Mouse (Mus musculus) C2C12 (cell line): ENCODE data around the gene Nfatc2ip. TPM values are rescaled to one million over a fixed set of nuclear protein-coding genes. Genes with fewer than 3 reads are reported as not detected.

Experiments
- H3K27me3 ChIP-seq: one replicate; pipeline ENCODE4 v1.6.1; 2011; ENCODE audit not compliant: control insufficient read depth, insufficient read depth, insufficient read length
- H3K36me3 ChIP-seq: one replicate; pipeline ENCODE4 v1.6.1; 2011; ENCODE audit not compliant: control insufficient read depth, insufficient read depth
- H3K4me3 ChIP-seq: one replicate; pipeline ENCODE4 v1.5.1; 2011; ENCODE audit warnings: mild to moderate bottlenecking, control low read depth; ENCODE audit not compliant: poor library complexity, insufficient read depth, severe bottlenecking
- H3K79me2 ChIP-seq: one replicate; pipeline ENCODE4 v1.6.1; 2011; ENCODE audit not compliant: control insufficient read depth, insufficient read depth
- H3K79me3 ChIP-seq: one replicate; pipeline ENCODE4 v1.6.1; 2011; ENCODE audit warnings: low read depth, control low read depth
- H3ac ChIP-seq: one replicate; pipeline ENCODE3; 2011; ENCODE audit warnings: low read depth; ENCODE audit not compliant: control insufficient read depth, insufficient read length
- CEBPB ChIP-seq: IDR thresholded peaks from one replicate; pipeline ENCODE4 v1.6.1; 2011; ENCODE audit warnings: low read depth, mild to moderate bottlenecking, control low read depth, moderate library complexity
- CTCF ChIP-seq: IDR thresholded peaks from one replicate; pipeline ENCODE4 v1.5.1; 2011; ENCODE audit not compliant: control insufficient read depth, insufficient read depth, insufficient read length
- FOSL1 ChIP-seq: IDR thresholded peaks from one replicate; pipeline ENCODE4 v1.8.0; 2011; ENCODE audit warnings: mild to moderate bottlenecking, low read length; ENCODE audit not compliant: poor library complexity, insufficient read depth, severe bottlenecking
- MAX ChIP-seq: IDR thresholded peaks from one replicate; pipeline ENCODE4 v1.6.1; 2011; ENCODE audit warnings: mild to moderate bottlenecking, control low read depth
- MYOD1 ChIP-seq: IDR thresholded peaks from one replicate; pipeline ENCODE4 v1.6.1; 2011; ENCODE audit warnings: low read depth; ENCODE audit not compliant: control insufficient read depth, insufficient read length
- MYOG ChIP-seq: IDR thresholded peaks from one replicate; pipeline ENCODE4 v1.6.1; 2011; ENCODE audit not compliant: control insufficient read depth, insufficient read length; ENCODE audit errors: extremely low read depth
- USF1 ChIP-seq: IDR thresholded peaks from one replicate; pipeline ENCODE4 v1.6.1; 2011; ENCODE audit warnings: low read depth, mild to moderate bottlenecking, control low read depth, moderate library complexity
- polyA plus RNA-seq: library from polyadenylated mRNA; unstranded; fragments of >200 nt; fragmentation: generic; extraction: Trizol; gene quantifications from one replicate; pipeline ENCODE4 v1.2.1, GENCODE M21; 2012; ENCODE audit warnings: missing spikeins

Nfatc2ip gene
- polyA plus RNA-seq, 1 experiment, result 6.2 TPM

DNA sequence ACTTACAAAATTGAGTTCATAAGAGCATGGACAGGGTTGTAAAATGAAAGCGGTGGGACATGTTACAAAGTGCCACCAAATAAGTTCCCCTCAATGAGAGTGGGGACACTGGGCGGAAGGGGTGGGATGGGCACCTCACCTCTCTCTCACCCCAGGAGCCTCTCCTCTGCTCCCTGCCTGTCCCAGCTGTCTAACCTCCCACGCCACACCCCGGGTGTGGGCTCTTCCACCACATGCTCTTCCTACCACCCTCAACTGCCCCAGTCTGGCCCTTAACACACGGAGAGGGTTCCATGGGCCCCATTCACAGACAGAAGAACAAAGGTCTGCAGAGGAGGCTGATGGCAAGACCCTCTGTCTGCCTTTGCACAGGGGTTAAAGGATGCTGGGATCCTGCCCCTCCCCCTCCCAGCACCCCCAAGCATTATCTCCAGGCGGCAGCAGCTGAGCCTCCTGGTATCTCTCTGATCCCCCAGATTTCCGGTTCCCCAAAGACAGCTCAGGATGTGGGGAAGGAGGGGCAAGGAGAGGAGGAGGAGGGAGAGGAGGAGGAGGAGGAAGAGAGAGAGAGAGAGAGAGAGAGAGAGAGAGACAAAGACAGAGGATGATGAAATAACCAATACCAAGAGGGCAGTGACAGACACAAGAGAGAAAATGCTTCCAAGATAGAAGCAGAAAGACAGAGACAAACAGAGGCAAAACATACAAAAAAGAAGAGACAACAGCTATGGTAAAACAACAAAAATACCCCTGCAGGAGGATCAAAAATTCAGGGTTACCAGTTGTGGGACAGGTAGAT, 39.5 kb downstream of the Nfatc2ip start:
- no peak overlapping the region for H3ac ChIP-seq
- H3K79me2 ChIP-seq, result no peaks in the 10 kb centered on the region
- no peaks in the 10 kb centered on the region for H3K79me3 ChIP-seq
- TF ChIP-seq CTCF (no peak), FOSL1 (no peak), MYOD1 (no peak), MYOG (no peak), MAX (no peak), USF1 (no peak), CEBPB (no peak)
- no peaks in the 10 kb centered on the region for H3K36me3 ChIP-seq
- H3K4me3 ChIP-seq, result no peak overlapping the region
- peaks cover 13% of the 10 kb centered on the region for H3K27me3 ChIP-seq

DNA sequence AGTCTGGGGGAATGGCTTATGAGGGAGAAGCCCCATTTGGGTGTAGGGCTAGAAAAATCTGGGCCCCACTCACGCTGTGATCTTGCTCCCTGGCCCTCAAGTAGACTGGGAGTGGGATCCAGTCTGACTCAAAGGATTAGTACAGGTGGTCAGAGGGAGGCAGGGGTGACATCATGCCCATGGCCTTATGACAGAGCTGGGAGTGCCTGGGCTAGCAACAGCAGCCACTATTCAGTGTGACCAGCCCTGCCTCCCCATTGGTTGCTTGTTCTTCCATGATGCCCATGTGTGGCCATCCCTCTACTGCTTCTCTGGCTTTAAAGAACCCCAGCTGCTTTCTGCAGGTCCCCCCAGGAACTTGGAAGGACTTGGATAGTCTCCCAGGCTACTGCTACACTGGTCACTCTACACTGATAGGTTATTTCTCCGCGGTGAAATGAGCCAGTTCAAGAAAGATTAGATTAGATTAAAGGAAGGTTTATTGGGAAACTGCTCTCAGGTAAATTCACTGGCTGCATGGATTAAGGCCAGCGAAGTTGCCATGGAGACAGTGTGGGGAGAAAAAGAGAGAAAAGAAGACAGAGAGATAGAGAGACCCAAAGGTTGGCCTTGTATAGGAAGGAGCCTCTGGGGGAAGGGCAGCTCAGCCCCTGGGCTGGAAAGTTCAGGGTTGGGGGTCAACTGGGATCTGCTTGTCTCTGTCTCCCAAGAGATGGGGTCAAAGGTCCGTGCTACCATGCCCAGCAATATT, 40.5 kb downstream of the Nfatc2ip start:
- Histone ChIP-seq H3K4me3 (no peak overlapping the region), H3K36me3 (no peaks in the 10 kb centered on the region), H3K79me3 (no peaks in the 10 kb centered on the region), H3K27me3 (peaks cover 19% of the 10 kb centered on the region), H3ac (no peak overlapping the region), H3K79me2 (no peaks in the 10 kb centered on the region)
- TF ChIP-seq CEBPB (no peak), MYOD1 (no peak), CTCF (no peak), MYOG (no peak), FOSL1 (no peak), USF1 (no peak), MAX (no peak)

DNA sequence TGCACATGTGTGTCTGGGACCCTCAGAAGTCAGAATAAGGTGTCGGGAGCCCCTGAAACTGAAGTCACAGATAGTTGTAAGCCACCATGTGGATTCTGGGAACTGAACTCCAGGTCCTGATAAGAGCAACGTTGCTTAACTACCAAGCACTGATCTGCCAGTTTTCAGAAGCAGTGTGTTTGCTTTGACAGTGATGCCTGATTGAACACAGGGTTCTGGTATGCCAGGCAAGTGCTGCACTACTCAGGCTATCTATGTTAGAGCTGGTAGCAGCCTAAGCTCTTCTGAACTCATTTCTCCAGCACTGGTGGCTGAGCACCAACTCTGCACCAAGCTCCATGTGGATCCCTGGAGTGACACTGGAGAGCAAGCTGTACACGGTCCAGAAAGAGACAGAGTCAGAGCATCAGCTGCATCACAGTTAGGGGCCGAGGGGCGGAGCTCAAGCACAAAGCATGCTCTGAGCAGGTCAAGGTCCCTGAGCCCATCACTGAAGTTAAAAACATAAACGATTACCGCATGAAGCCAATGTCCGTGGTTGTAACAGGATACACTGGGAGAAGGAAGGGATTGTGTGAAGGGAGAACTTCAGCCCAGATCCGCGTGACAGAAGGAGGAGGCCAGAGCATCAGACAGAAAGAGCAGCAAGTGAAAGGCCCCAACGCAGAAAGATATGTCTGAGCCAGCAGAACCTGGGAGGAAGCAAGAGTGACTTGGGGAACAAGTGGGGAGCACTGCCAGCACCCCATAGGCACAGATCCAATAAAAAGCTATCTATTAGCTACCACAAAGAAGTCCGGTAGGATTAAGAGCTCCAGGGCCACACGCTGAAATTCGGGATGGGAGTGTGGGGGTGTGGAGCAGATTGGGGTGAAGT, 41.6 kb downstream of the Nfatc2ip start:
- Histone ChIP-seq H3K4me3 (no peak overlapping the region), H3ac (no peak overlapping the region), H3K79me3 (no peaks in the 10 kb centered on the region), H3K79me2 (no peaks in the 10 kb centered on the region), H3K36me3 (no peaks in the 10 kb centered on the region), H3K27me3 (peaks cover 29% of the 10 kb centered on the region)
- TF ChIP-seq CEBPB (no peak), FOSL1 (no peak), MAX (no peak), MYOD1 (no peak), USF1 (no peak), MYOG (no peak), CTCF (no peak)

DNA sequence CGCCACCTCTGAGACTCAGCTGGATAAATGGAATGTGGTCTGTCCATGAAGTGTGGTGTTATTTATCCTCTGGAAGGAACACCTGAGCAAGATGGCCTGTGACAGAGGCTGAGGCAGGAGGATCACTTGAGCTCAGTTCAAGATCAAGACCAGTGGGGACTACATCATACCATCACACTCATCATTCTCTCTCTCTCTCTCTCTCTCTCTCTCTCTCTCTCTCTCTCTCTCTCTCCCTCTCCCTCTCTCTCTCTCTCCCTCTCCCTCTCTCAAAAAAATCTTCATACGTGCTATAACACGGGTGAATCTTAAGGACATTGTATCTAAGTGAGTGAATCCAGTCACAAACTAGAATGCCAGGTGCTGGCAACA, 42.6 kb downstream of the Nfatc2ip start:
- Histone ChIP-seq H3K36me3 (no peaks in the 10 kb centered on the region), H3K27me3 (peaks cover 34% of the 10 kb centered on the region), H3K79me3 (no peaks in the 10 kb centered on the region), H3ac (no peak overlapping the region), H3K4me3 (no peak overlapping the region), H3K79me2 (no peaks in the 10 kb centered on the region)
- TF ChIP-seq FOSL1 (no peak), CTCF (no peak), CEBPB (no peak), MAX (no peak), MYOD1 (no peak), USF1 (no peak), MYOG (no peak)
